Mouse (Mus musculus) forebrain, embryonic 13.5 days (tissue): ENCODE measurements around the gene St6galnac3. TPM values are rescaled to one million over a fixed set of nuclear protein-coding genes. Genes with fewer than 3 reads are reported as not detected.
A peak's percentile ranks its signal among the peaks of the same experiment; 100 is the strongest.

Experiments used
- ATAC-seq: fragments of 200-750 bp; cut with Nextera tagmentation; 2 replicates; pipeline ENCODE4 v1.8.0; 2017
- H3K27ac ChIP-seq: fragments of 300-500 bp; sonication (generic); 2 replicates; pipeline ENCODE4 v1.5.1; 2015; ENCODE audit warnings: inconsistent platforms, mild to moderate bottlenecking, moderate library complexity
- H3K27me3 ChIP-seq: fragments of 300-500 bp; sonication (generic); 2 replicates; pipeline ENCODE4 v1.6.1; 2015; ENCODE audit warnings: mild to moderate bottlenecking, inconsistent platforms
- H3K36me3 ChIP-seq: fragments of 300-500 bp; sonication (generic); 2 replicates; pipeline ENCODE4 v1.6.1; 2015; ENCODE audit warnings: mild to moderate bottlenecking, inconsistent platforms; ENCODE audit not compliant: poor library complexity, severe bottlenecking
- H3K4me1 ChIP-seq: fragments of 300-500 bp; sonication (generic); 2 replicates; pipeline ENCODE4 v1.6.1; 2015; ENCODE audit warnings: inconsistent platforms
- H3K4me2 ChIP-seq: fragments of 300-500 bp; sonication (generic); 2 replicates; pipeline ENCODE4 v1.6.1; 2015; ENCODE audit warnings: inconsistent platforms, mild to moderate bottlenecking, moderate library complexity
- H3K4me3 ChIP-seq: fragments of 300-500 bp; sonication (generic); 2 replicates; pipeline ENCODE4 v1.5.1; 2015; ENCODE audit warnings: mild to moderate bottlenecking, inconsistent platforms
- H3K9ac ChIP-seq: fragments of 300-500 bp; sonication (generic); 2 replicates; pipeline ENCODE4 v1.6.1; 2015; ENCODE audit warnings: mild to moderate bottlenecking, inconsistent platforms
- H3K9me3 ChIP-seq: fragments of 300-500 bp; sonication (generic); replicated peaks from 2 replicates; pipeline ENCODE4 v1.6.1; 2016; ENCODE audit warnings: inconsistent platforms
- WGBS: fragments of 180-500 bp; shearing (Covaris S2); methylation state at CpG from one replicate; pipeline ENCODE4 v1.1.7; 2015; 5-methylcytosine and 5-hydroxymethylcytosine counted together
- polyA plus RNA-seq: library from polyadenylated mRNA; unstranded; fragments of >200 nt; fragmentation: Nextera tagmentation; extraction: Ambion mirVana; gene quantifications from 2 replicates; pipeline ENCODE4 v1.2.1, GENCODE M21; 2015

St6galnac3 gene
- polyA plus RNA-seq, 1 experiment from 2014 or later: 20.7 TPM

DNA sequence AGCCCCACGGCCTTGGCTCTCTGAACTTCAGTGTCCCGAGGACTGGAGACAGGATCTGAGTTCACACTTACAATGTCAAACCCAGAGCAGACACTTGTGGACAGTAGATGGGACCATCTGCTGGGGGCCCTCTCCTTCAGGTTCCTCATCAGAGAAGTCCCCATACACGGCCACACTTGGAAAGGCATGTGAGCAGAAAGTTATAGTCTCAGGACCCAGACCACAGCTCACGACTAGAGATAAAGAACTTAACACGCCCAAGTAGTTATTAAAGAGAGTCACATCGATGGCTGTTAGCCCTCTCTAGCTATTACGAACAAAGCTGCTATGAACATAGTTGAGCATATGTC is 88.2 kb downstream of the St6galnac3 start:
- ATAC-seq: no peak
- Histone ChIP-seq H3K9ac (no peak overlapping the region), H3K36me3 (no peaks in the 10 kb centered on the region), H3K4me2 (no peak overlapping the region), H3K9me3 (no peaks in the 10 kb centered on the region), H3K4me1 (peaks cover 13% of the 10 kb centered on the region; the same call in 1 of the 2 replicates), H3K4me3 (no peak overlapping the region), H3K27ac (no peak overlapping the region), H3K27me3 (no peaks in the 10 kb centered on the region)
- 80% methylated on average over 7 of the region's 7 CpGs for WGBS

DNA sequence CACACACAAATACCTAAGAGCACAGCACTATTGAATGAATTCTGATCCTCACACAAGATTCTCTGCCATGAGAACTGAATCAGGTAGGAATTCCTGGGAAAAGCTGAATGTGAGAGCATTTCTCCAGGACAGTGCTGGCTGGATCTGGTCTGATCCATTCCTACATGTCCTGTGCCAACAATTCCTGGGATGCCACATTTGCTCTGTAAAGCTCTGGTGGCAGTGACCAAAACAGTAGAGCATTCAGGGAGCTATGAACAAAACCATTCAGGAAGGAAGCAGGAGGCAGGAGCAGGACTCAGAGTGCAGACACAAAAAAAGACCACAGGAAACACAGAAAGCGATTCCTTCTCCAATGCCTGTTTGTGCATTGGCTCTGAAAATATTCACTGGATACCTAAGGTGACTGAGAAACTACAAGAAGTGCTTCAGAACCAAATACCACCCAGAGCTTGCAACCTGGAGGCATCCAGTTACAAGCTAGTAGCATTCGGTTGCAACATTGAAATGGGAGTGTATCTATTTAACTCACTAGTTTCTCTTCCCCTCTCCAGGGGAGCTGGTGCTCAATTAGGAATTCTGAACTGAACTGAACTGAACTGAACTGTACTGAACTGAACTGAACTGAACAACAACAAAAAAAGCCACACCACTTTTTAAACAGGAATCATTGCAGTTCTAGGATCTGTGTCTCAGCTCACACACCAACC is 88.7 kb downstream of the St6galnac3 start:
- Histone ChIP-seq H3K9ac (no peak overlapping the region), H3K27ac (no peak overlapping the region), H3K4me1 (peaks cover 10% of the 10 kb centered on the region; the same call in 1 of the 2 replicates), H3K4me2 (no peak overlapping the region), H3K36me3 (no peaks in the 10 kb centered on the region), H3K4me3 (no peak overlapping the region), H3K27me3 (no peaks in the 10 kb centered on the region), H3K9me3 (no peaks in the 10 kb centered on the region)
- WGBS: 63% methylated on average over 2 of the region's 2 CpGs
- ATAC-seq: no peak

DNA sequence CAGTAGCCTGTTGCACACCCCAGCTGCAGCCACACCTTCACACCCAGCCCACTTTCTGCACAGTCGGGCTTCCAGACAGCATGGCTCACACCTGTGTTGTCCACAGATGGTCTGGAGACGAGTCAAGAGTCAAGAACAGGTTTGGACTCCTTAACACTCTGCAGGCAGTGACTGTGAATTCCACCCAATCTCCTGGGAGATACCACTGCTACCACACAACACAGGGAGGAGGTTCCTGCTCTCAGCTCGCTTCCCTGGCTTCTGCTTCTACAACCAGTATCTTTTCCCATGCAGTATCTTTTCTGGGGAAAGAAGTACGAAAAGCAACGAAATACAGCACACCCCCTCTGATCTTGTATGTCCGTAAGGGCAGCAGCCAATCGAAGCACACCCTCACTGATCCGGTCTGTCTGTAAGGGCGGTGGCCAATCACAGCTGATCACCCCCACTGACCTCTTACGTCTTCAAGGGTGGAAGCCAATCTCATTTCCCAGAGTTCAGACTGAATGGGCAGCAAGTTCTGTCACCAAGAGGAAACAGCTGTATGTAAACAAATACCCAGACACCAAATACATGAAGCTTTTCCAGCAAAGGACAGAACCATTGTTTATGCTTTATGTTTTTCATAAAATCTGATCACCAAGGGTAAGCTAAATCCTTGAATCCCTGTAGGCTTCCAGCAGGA is 92.8 kb downstream of the St6galnac3 start:
- peaks cover 10% of the 10 kb centered on the region; the same call in 1 of the 2 replicates for H3K4me1 ChIP-seq
- H3K9me3 ChIP-seq: no peaks in the 10 kb centered on the region
- H3K4me2 ChIP-seq: no peak overlapping the region
- no peaks in the 10 kb centered on the region for H3K36me3 ChIP-seq
- H3K9ac ChIP-seq: no peak overlapping the region
- H3K27me3 ChIP-seq: no peaks in the 10 kb centered on the region
- H3K27ac ChIP-seq: no peak overlapping the region
- H3K4me3 ChIP-seq: no peak overlapping the region
- ATAC-seq: no peak
- 86% methylated on average over 10 of the region's 10 CpGs for WGBS

DNA sequence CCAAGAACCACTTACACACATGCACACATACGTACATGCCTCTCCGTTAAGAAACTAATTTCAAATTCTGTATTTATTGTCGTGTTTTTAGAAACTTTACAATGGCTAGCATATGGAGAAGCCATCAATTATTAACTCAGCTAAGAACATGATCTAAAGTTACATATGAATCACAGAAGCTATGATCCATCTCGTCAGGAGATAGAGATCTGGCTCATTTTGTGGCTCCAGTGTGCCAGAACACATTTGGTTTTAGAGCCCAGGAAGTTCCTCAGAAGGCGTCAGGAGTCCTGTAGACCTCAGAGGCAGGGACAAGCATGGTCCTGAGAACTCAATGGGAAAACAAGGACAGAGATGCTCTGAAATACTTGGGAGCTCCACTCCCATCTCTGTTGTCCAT is 98.7 kb downstream of the St6galnac3 start:
- Histone ChIP-seq H3K36me3 (no peaks in the 10 kb centered on the region), H3K4me1 (no peaks in the 10 kb centered on the region), H3K4me2 (no peak overlapping the region), H3K27ac (no peak overlapping the region), H3K4me3 (no peak overlapping the region), H3K9me3 (no peaks in the 10 kb centered on the region), H3K9ac (no peak overlapping the region), H3K27me3 (no peaks in the 10 kb centered on the region)
- ATAC-seq: no peak
- WGBS: 89% methylated on average over 5 of the region's 5 CpGs

DNA sequence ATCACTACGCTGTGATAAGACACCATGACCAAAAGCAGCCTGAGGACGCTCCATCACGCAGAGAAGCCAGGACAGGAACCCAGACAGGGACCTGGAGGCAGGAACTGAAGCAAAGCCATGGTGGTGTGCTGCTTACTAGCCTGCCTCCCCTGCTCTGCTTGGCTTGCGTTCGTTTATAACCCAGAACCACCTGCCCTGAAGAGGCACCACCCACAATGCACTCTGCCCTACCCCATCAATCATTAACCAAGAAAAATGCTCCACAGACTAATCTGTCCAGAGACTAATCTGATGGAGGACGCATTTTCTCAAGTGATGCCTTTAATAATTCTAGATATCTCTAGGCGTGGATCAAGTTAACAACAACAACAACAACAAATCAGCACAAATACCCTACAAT is 106.0 kb downstream of the St6galnac3 start:
- no peak overlapping the region for H3K27ac ChIP-seq
- ATAC-seq: no peak
- H3K9ac ChIP-seq: no peak overlapping the region
- no peaks in the 10 kb centered on the region for H3K9me3 ChIP-seq
- H3K4me1 ChIP-seq: peaks cover 10% of the 10 kb centered on the region
- H3K4me2 ChIP-seq: no peak overlapping the region
- no peaks in the 10 kb centered on the region for H3K27me3 ChIP-seq
- peaks cover 6% of the 10 kb centered on the region; the same call in 1 of the 2 replicates for H3K36me3 ChIP-seq
- no peak overlapping the region for H3K4me3 ChIP-seq
- WGBS: 94% methylated on average over 7 of the region's 7 CpGs

DNA sequence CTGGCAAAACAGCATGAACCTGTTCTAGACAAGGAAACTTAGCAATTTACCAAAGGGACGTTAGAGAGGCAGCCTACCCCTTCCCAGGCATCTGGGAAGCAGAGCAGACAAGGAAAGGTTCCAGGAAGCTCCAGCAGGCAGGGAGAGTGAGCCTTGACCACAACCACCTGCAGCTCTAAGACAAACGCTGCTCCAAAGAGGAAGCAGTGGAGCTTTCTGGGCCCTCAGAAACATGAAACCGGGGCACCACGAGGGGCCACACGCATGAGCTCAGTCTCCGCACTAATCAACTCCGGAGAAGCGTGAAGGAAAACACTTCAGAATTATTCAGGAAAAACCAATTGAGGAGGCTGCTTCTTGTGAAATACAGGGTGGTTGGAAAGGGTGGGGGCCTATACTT is 108.1 kb downstream of the St6galnac3 start:
- Histone ChIP-seq H3K4me3 (no peak overlapping the region), H3K27me3 (no peaks in the 10 kb centered on the region), H3K9ac (no peak overlapping the region), H3K36me3 (peaks cover 6% of the 10 kb centered on the region; the same call in 1 of the 2 replicates), H3K4me2 (no peak overlapping the region), H3K4me1 (peaks cover 12% of the 10 kb centered on the region), H3K9me3 (no peaks in the 10 kb centered on the region), H3K27ac (no peak overlapping the region)
- no peak for ATAC-seq
- 37% methylated on average over 8 of the region's 8 CpGs for WGBS

DNA sequence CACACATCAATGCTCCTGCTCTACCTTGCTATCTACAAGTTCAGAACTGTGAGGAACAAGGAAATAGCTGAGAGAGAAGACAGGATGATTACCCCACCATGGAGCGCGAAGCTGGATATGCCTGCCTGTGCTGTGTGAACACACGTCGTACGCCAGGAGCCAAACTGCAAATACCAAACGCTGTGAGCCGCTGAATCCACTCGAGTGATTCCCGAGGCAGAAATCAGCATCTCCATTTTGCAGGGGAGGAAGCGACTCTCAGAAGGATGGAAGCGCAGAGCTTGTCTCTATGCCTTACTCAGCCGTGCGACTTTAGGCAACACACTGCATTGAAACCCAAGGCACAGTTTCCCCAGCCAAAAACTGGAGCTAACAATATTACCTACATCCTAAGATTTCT is 114.7 kb downstream of the St6galnac3 start:
- no peak for ATAC-seq
- 86% methylated on average over 13 of the region's 13 CpGs for WGBS
- Histone ChIP-seq H3K27ac (no peak overlapping the region), H3K4me1 (peaks cover 11% of the 10 kb centered on the region; the same call in 1 of the 2 replicates), H3K4me2 (no peak overlapping the region), H3K36me3 (no peaks in the 10 kb centered on the region), H3K9me3 (no peaks in the 10 kb centered on the region), H3K4me3 (no peak overlapping the region), H3K9ac (no peak overlapping the region), H3K27me3 (no peaks in the 10 kb centered on the region)

DNA sequence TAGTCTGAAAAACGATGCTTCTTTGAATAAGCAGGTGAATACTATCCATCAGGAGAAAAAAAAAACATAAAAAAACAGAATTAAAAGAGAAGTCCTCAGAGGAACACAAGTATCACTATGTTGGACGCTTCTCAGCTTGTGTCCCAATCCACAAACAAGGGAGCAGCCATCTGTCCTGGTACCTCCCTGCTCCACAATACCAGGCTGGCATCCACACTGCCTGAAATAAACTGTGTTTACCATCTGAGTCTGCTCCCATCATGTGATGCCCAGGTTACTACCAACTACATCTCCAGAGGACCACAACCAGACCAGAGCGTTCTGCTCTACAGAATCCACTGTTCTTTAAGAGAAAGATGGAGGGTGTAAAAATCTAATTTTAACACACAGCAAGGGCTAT is 118.6 kb downstream of the St6galnac3 start:
- ATAC-seq: 0 out of 2 replicates have a peak, but pooled peaks have one; percentile 13
- H3K27me3 ChIP-seq: no peaks in the 10 kb centered on the region
- no peak overlapping the region for H3K27ac ChIP-seq
- no peaks in the 10 kb centered on the region for H3K9me3 ChIP-seq
- 75% methylated on average over 3 of the region's 3 CpGs for WGBS
- no peaks in the 10 kb centered on the region for H3K36me3 ChIP-seq
- H3K4me2 ChIP-seq: no peak overlapping the region
- H3K9ac ChIP-seq: no peak overlapping the region
- H3K4me3 ChIP-seq: no peak overlapping the region
- H3K4me1 ChIP-seq: peaks cover 13% of the 10 kb centered on the region; the same call in 1 of the 2 replicates

DNA sequence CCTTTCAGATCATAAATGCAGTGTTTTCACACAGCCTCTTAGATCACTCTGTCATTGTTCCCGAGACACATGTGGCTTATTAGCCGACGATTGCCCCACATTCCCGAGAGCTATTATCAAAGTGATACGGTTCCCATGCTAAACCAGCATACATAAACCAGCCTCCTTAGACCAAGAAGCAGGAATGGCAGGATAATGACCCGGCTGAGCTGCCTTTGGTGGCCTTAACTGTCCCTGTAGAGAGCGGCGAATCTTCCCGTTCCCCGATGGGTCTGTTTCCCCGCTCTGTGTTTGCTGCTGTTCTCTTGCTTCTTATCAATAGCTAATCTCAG is 119.2 kb downstream of the St6galnac3 start:
- Histone ChIP-seq H3K36me3 (no peaks in the 10 kb centered on the region), H3K4me3 (no peak overlapping the region), H3K27ac (no peak overlapping the region; the same call in 1 of the 2 replicates), H3K9me3 (no peaks in the 10 kb centered on the region), H3K4me1 (peaks cover 13% of the 10 kb centered on the region; the same call in 1 of the 2 replicates), H3K9ac (no peak overlapping the region), H3K27me3 (no peaks in the 10 kb centered on the region), H3K4me2 (no peak overlapping the region)
- no peak for ATAC-seq
- 43% methylated on average over 11 of the region's 11 CpGs for WGBS

DNA sequence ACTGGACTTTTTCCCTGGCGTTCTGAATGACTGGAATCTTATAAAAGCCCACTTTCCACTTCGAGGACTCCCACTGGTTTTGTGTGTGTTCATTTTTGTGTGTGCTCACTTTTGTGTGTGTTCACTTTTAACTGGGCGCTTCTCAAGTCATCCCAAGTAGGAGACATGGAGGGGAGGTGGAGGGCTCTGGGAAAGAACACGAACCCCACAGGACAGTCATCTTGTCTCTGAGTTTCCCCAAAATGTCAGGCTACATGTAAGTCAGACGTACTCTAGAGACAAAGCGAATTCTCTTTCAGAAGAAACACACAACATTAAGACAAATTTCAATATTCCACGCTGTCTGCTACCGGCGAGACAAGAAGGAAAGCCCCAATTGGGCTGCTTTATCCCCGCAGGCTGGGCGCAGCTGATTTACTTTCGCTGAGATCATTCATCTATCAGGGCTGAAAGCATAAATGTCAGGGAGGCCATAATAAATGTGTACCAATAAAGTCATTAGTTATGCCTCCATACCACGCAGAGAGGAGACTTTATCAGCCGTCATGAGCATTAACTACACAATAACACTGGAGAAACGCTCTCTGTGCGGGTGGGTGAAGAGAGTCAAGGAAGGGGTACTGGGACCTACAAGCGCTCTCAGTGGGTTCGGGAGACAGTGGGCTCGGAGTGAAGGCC is 119.7 kb downstream of the St6galnac3 start:
- no peak overlapping the region for H3K4me2 ChIP-seq
- H3K27me3 ChIP-seq: no peaks in the 10 kb centered on the region
- 70% methylated on average over 19 of the region's 19 CpGs for WGBS
- no peak overlapping the region for H3K9ac ChIP-seq
- H3K4me3 ChIP-seq: no peak overlapping the region
- ATAC-seq: peak; percentile 41; the same call in 1 of the 2 replicates
- H3K27ac ChIP-seq: no peak overlapping the region; the same call in 1 of the 2 replicates
- H3K9me3 ChIP-seq: no peaks in the 10 kb centered on the region
- H3K4me1 ChIP-seq: peaks cover 13% of the 10 kb centered on the region; the same call in 1 of the 2 replicates
- H3K36me3 ChIP-seq: no peaks in the 10 kb centered on the region

DNA sequence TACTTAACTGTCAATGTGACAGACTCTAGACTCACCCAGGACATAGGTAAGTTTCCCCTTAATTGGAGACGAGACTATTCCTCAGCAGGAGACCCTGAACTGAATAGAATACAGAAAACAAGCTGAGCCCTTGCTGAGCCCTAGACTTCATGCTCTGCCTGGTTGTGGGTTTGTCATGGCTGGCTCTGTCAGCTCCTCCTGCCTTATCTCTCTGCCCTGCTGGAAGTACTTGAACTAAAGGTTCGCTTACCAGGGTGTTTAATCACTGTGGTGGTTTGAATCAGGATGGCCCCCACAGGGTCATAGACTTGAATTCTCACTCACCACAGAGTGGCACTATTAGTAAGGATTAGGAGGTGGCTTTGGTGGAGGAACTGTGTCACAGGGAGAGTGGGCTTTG is 125.8 kb downstream of the St6galnac3 start:
- ATAC-seq: no peak
- WGBS: 68% methylated on average over 2 of the region's 2 CpGs
- Histone ChIP-seq H3K4me3 (no peak overlapping the region), H3K27ac (no peak overlapping the region), H3K27me3 (no peaks in the 10 kb centered on the region), H3K4me1 (peaks cover 13% of the 10 kb centered on the region), H3K36me3 (no peaks in the 10 kb centered on the region), H3K9ac (no peak overlapping the region), H3K4me2 (no peak overlapping the region), H3K9me3 (no peaks in the 10 kb centered on the region)

DNA sequence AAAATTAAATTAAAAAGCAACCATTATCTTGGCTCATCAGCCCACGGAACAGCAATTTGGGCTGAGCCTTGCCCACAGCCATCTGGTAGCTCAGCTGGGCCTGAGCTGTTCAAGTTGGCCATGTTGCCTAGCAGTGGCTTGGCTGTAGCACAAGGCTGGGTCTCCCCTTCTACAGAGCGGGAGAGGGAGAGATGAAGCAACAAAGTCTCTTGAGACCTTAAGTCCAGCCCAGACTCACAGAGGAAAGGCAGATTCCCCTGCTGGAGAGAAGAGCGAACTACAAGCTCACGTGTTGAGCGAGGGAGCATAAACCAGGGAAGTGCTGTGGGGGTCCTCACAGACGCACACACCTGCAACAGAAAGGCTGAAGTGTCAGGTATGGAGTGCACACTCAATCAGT is 126.3 kb downstream of the St6galnac3 start:
- Histone ChIP-seq H3K27ac (no peak overlapping the region), H3K4me1 (peaks cover 13% of the 10 kb centered on the region), H3K4me2 (no peak overlapping the region), H3K27me3 (no peaks in the 10 kb centered on the region), H3K9me3 (no peaks in the 10 kb centered on the region), H3K36me3 (no peaks in the 10 kb centered on the region), H3K4me3 (no peak overlapping the region), H3K9ac (no peak overlapping the region)
- 84% methylated on average over 6 of the region's 6 CpGs for WGBS
- ATAC-seq: peak; percentile 48; the same call in 1 of the 2 replicates
